In the genomic region with DNA sequence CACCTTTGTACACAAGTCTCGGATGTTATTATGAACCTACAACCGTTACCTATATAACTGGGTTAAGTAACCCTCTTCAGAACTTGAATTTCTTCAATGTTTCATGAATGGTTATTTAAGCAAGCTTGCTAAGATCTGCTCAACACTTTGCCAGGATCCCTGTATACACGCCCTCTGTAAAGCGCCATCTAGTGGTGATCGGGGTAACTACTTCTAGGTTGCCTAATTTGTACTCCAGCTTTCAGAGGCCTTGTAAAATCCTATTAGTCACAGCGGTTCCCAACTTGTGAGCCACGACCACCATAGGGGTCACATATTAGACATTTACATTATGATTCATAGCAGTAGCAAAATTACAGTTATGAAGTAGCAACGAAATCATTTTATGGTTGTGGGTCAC, we compare ENCODE assay signal across 9 mouse cellular contexts. TPM values are rescaled to one million over a fixed set of nuclear protein-coding genes. Genes with fewer than 3 reads are reported as not detected.
DNase-seq lines count a peak whose midpoint lies in the region; ATAC-seq lines count a peak whose summit lies in the region.
"Had no signal": no experiment of that assay in that cellular context is flagged by ENCODE, and none has a peak within 500 bp of the region (broad histone marks: within the 10 kb centered on the region; RNA-seq: fewer than 3 reads in every experiment).

No protein-coding gene starts in this region.

- no peaks in the 10 kb centered on the region for H3K9me3 ChIP-seq in neural tube, embryonic 15.5 days (replicated peaks)
- H3K9me3 ChIP-seq in midbrain, embryonic 11.5 days (ENCODE audit: control insufficient read depth, low read length): no peaks in the 10 kb centered on the region
- H3K9me3 ChIP-seq: stomach, embryonic 15.5 days had no signal

- H3K27ac ChIP-seq in neural tube, embryonic 15.5 days (replicated peaks): no peak overlapping the region
- no peak overlapping the region for H3K27ac ChIP-seq in midbrain, embryonic 11.5 days (ENCODE audit: low read depth, low read length)
- H3K27ac ChIP-seq: stomach, embryonic 15.5 days had no signal

- no peak; the same call in 1 of the 2 replicates for ATAC-seq in neural tube, embryonic 15.5 days (ENCODE audit: low FRiP score)
- ATAC-seq in midbrain, embryonic 11.5 days (ENCODE audit: low FRiP score): peak; percentile 45

- intact Hi-C loops in left cerebral cortex, postnatal 10 days (cut with DNase I): no loop called here

- 19% methylated on average over 8 of the region's 8 CpGs for WGBS in neural tube, embryonic 15.5 days
- WGBS in midbrain, embryonic 11.5 days: 20% methylated on average over 8 of the region's 8 CpGs

- H3K4me1 ChIP-seq in neural tube, embryonic 15.5 days: 0 out of 2 replicates have a peak, but pooled peaks cover 3% of the 10 kb centered on the region
- peaks cover 2% of the 10 kb centered on the region; the same call in 1 of the 2 replicates for H3K4me1 ChIP-seq in midbrain, embryonic 11.5 days (ENCODE audit: control insufficient read depth, insufficient read depth, low read length)

- no peaks in the 10 kb centered on the region for H3K27me3 ChIP-seq in neural tube, embryonic 15.5 days (replicated peaks)
- H3K27me3 ChIP-seq in midbrain, embryonic 11.5 days (ENCODE audit: control insufficient read depth, insufficient read depth, low read length): no peaks in the 10 kb centered on the region
- H3K27me3 ChIP-seq: stomach, embryonic 15.5 days had no signal

- no peak overlapping the region for H3K4me2 ChIP-seq in neural tube, embryonic 15.5 days
- no peak overlapping the region for H3K4me2 ChIP-seq in midbrain, embryonic 11.5 days
- H3K4me2 ChIP-seq: stomach, embryonic 15.5 days had no signal

- no peaks in the 10 kb centered on the region for H3K36me3 ChIP-seq in neural tube, embryonic 15.5 days
- H3K36me3 ChIP-seq in midbrain, embryonic 11.5 days (ENCODE audit: control insufficient read depth, insufficient read depth, low read length): no peaks in the 10 kb centered on the region
- H3K36me3 ChIP-seq: stomach, embryonic 15.5 days had no signal

- peak; percentile 76 for DNase-seq in neural tube, embryonic 10.5 days (ENCODE audit: extremely low spot score, low spot score)
- DNase-seq in cerebellum, postnatal 25 days: peak; percentile 71 to 87
- peak; percentile 18 to 73 for DNase-seq in frontal cortex, postnatal 14 days (ENCODE audit: low spot score in 2 of 2)
- DNase-seq in induced T-regulatory cell, adult 2 months (ENCODE audit: low read depth): peak; percentile 79
- peak; percentile 34 to 73 for DNase-seq in left cerebral cortex, postnatal 10 days (ENCODE audit: extremely low spot score in 1 of 2, low spot score in 2 of 2)
- DNase-seq in midbrain, embryonic 11.5 days (ENCODE audit: low spot score, missing footprints): peak; percentile 98
- DNase-seq in spleen, adult 12 weeks (ENCODE audit: low spot score): peak; percentile 22

- no peak overlapping the region for H3K9ac ChIP-seq in neural tube, embryonic 15.5 days (replicated peaks)
- H3K9ac ChIP-seq in midbrain, embryonic 11.5 days (ENCODE audit: low read length): no peak overlapping the region
- H3K9ac ChIP-seq: stomach, embryonic 15.5 days had no signal

- H3K4me3 ChIP-seq in neural tube, embryonic 15.5 days (replicated peaks): no peak overlapping the region
- H3K4me3 ChIP-seq in midbrain, embryonic 11.5 days (ENCODE audit: low read depth, low read length): no peak overlapping the region
- H3K4me3 ChIP-seq: stomach, embryonic 15.5 days had no signal

RNA-seq across cellular contexts. Expression of a gene that starts 4.5 kb away (rescaled TPM):
- polyA plus RNA-seq in neural tube, embryonic 15.5 days (2015; fragmentation: Nextera tagmentation; extraction: Ambion mirVana): 0.50 and 0.69 TPM in 2 replicates
- total RNA-seq in left cerebral cortex, postnatal 10 days (2021): under 1 TPM; 0.24 to 0.32 TPM
- polyA plus RNA-seq in midbrain, embryonic 11.5 days (2014; fragmentation: Nextera tagmentation; extraction: Ambion mirVana): 0.10 and 0.23 TPM in 2 replicates
- polyA plus RNA-seq: stomach, embryonic 15.5 days had no signal

RNA-seq across cellular contexts. Expression of a gene that starts 33.1 kb away (rescaled TPM):
- 135 and 139 TPM in 2 replicates for polyA plus RNA-seq in neural tube, embryonic 15.5 days (2015; fragmentation: Nextera tagmentation; extraction: Ambion mirVana)
- total RNA-seq in left cerebral cortex, postnatal 10 days (2021): 10 to 100 TPM; 76.8 to 94.9 TPM
- 153 and 159 TPM in 2 replicates for polyA plus RNA-seq in midbrain, embryonic 11.5 days (2014; fragmentation: Nextera tagmentation; extraction: Ambion mirVana)

Comparison
In these comparisons a context has a peak if more than half of its experiments do, and no peak if none do; other contexts are left out.
1. DNase-seq: peak in every context shown above with its lines; median percentile 98 in midbrain, embryonic 11.5 days; 79 in cerebellum, postnatal 25 days; 79 in induced T-regulatory cell, adult 2 months; 76 in neural tube, embryonic 10.5 days; 54 in left cerebral cortex, postnatal 10 days; 46 in frontal cortex, postnatal 14 days; 22 in spleen, adult 12 weeks.